Mouse (Mus musculus) Patski (cell line): Measurements from ENCODE around the gene Hnrnpk. TPM values are rescaled to one million over a fixed set of nuclear protein-coding genes. Genes with fewer than 3 reads are reported as not detected.
"Not testable (repeated sequence)": the region's sequence is repeated elsewhere in the genome, so short reads cannot be mapped to it uniquely, and the experiment has no call there.

Experiments
- ATAC-seq: fragments of 100-300 bp; one replicate; pipeline ENCODE4 v1.8.0; 2021
- CTCF ChIA-PET: fragments of 350-600 bp; sonication (Branson Sonifier 250); formaldehyde crosslinking; loops from one replicate; lab custom pipeline; 2022; ENCODE audit warnings: inconsistent platforms; lab: Charles Lee
- POLR2A ChIA-PET: fragments of 350-600 bp; sonication (Branson Sonifier 250); formaldehyde crosslinking; loops from one replicate; lab custom pipeline; 2022; ENCODE audit warnings: antibody characterized with exemption, inconsistent platforms; lab: Charles Lee
- DNase-seq: peaks from one replicate; pipeline ENCODE4 v3.0.0-alpha.2; 2011; ENCODE audit warnings: low read depth, low spot score
- H3K27me3 ChIP-seq: fragments of 371-371 bp; one replicate; pipeline ENCODE4 v1.5.1; 2021
- CTCF ChIP-seq: fragments of 100-300 bp; IDR thresholded peaks from one replicate; pipeline ENCODE4 v1.5.1; 2021
- in situ Hi-C: fragments of 300-500 bp; cut with MboI; formaldehyde crosslinking; loops from 3 replicates; pipeline ENCODE4 v1.11.1; 2018; ENCODE audit warnings: low pct_unique_long_range_greater_than_20kb, mixed read lengths
- polyA plus RNA-seq: library from polyadenylated mRNA; unstranded; gene quantifications from one replicate; pipeline ENCODE4 v1.2.3, GENCODE M21; 2021

Hnrnpk gene
- 797 TPM for polyA plus RNA-seq

- DNase-seq, H3K27me3 ChIP-seq, POLR2A ChIA-PET, ATAC-seq, CTCF ChIA-PET: not testable (repeated sequence)
- in situ Hi-C loops, result loop anchor here (5.0 kb wide), 1 partner anchor 139 kb away; no protein-coding TSS in a partner anchor
These were observed at the start of gene Hnrnpk for GRCm38 (mm10) chr13:58403243-58403642. TSS of gene Hnrnpk (minus strand) at chr13:58403343.

- ChIA-PET POLR2A (no interaction called here), CTCF (no interaction called here)
- in situ Hi-C loops, result no loop called here
- no peak for DNase-seq
- TF ChIP-seq CTCF, result no peak
- H3K27me3 ChIP-seq, result peaks cover 6% of the 10 kb centered on the region
- ATAC-seq, result no peak
These were observed 49.1 kb upstream of the Hnrnpk start for GRCm38 (mm10) chr13:58452246-58452645.

- DNase-seq (no peak), ATAC-seq (no peak)
- POLR2A ChIA-PET, result no interaction called here
- CTCF ChIA-PET, result no interaction called here
- TF ChIP-seq CTCF, result no peak
- H3K27me3 ChIP-seq, result no peaks in the 10 kb centered on the region
- in situ Hi-C loops, result no loop called here
These were observed 47.5 kb upstream of the Hnrnpk start for GRCm38 (mm10) chr13:58450459-58451182.

GRCm38 (mm10) chr13:58446541-58446940 is 43.4 kb upstream of the Hnrnpk start:
- CTCF ChIA-PET, result no interaction called here
- POLR2A ChIA-PET, result no interaction called here
- TF ChIP-seq CTCF, result no peak
- ATAC-seq, result no peak
- no peak for DNase-seq
- no peaks in the 10 kb centered on the region for H3K27me3 ChIP-seq
- in situ Hi-C loops, result no loop called here

- DNase-seq (no peak), ATAC-seq (no peak)
- ChIA-PET POLR2A (no interaction called here), CTCF (no interaction called here)
- no peak for TF ChIP-seq CTCF
- H3K27me3 ChIP-seq, result no peaks in the 10 kb centered on the region
- in situ Hi-C loops, result no loop called here
These were observed 40.6 kb upstream of the Hnrnpk start for GRCm38 (mm10) chr13:58443787-58444186.

GRCm38 (mm10) chr13:58443326-58443725 is 40.2 kb upstream of the Hnrnpk start:
- CTCF ChIA-PET, result no interaction called here
- peaks cover 3% of the 10 kb centered on the region for H3K27me3 ChIP-seq
- in situ Hi-C loops, result no loop called here
- POLR2A ChIA-PET, result no interaction called here
- ATAC-seq, result no peak
- TF ChIP-seq CTCF, result no peak
- no peak for DNase-seq

GRCm38 (mm10) chr13:58439716-58440115 is 36.6 kb upstream of the Hnrnpk start:
- in situ Hi-C loops, result no loop called here
- DNase-seq (no peak), ATAC-seq (no peak)
- ChIA-PET CTCF (no interaction called here), POLR2A (no interaction called here)
- no peak for TF ChIP-seq CTCF
- H3K27me3 ChIP-seq, result peaks cover 4% of the 10 kb centered on the region

GRCm38 (mm10) chr13:58423061-58423660 is 20.0 kb upstream of the Hnrnpk start:
- ATAC-seq (no peak), DNase-seq (no peak)
- ChIA-PET CTCF (no interaction called here), POLR2A (no interaction called here)
- in situ Hi-C loops, result no loop called here
- no peaks in the 10 kb centered on the region for H3K27me3 ChIP-seq
- TF ChIP-seq CTCF, result no peak

- H3K27me3 ChIP-seq, result no peaks in the 10 kb centered on the region
- POLR2A ChIA-PET, result no interaction called here
- DNase-seq (no peak), ATAC-seq (no peak)
- in situ Hi-C loops, result no loop called here
- TF ChIP-seq CTCF, result no peak
- CTCF ChIA-PET, result no interaction called here
These were observed 19.1 kb upstream of the Hnrnpk start for GRCm38 (mm10) chr13:58422242-58422641.

- CTCF ChIA-PET, result no interaction called here
- TF ChIP-seq CTCF, result no peak
- no peak for DNase-seq
- ATAC-seq, result no peak
- no peaks in the 10 kb centered on the region for H3K27me3 ChIP-seq
- in situ Hi-C loops, result no loop called here
- POLR2A ChIA-PET, result no interaction called here
These were observed 17.9 kb upstream of the Hnrnpk start for GRCm38 (mm10) chr13:58421026-58421425.

GRCm38 (mm10) chr13:58419266-58419665 is 16.1 kb upstream of the Hnrnpk start:
- ChIA-PET CTCF (no interaction called here), POLR2A (no interaction called here)
- H3K27me3 ChIP-seq, result no peaks in the 10 kb centered on the region
- in situ Hi-C loops, result no loop called here
- TF ChIP-seq CTCF, result no peak
- DNase-seq (no peak), ATAC-seq (no peak)
